Mouse (Mus musculus) hindbrain, embryonic 13.5 days (tissue): ENCODE data around the gene Map6. TPM values are rescaled to one million over a fixed set of nuclear protein-coding genes. Genes with fewer than 3 reads are reported as not detected.

Experiments used
- ATAC-seq: fragments of 200-750 bp; cut with Nextera tagmentation; 2 replicates; pipeline ENCODE4 v1.8.0; 2017; ENCODE audit warnings: moderate TSS enrichment; ENCODE audit not compliant: low FRiP score
- H3K27ac ChIP-seq: fragments of 300-500 bp; sonication (generic); 2 replicates; pipeline ENCODE4 v1.5.1; 2015; ENCODE audit warnings: inconsistent platforms, mild to moderate bottlenecking, moderate library complexity
- H3K27me3 ChIP-seq: fragments of 300-500 bp; sonication (generic); 2 replicates; pipeline ENCODE4 v1.6.1; 2015; ENCODE audit warnings: mild to moderate bottlenecking, inconsistent platforms
- H3K36me3 ChIP-seq: fragments of 300-500 bp; sonication (generic); 2 replicates; pipeline ENCODE4 v1.6.1; 2015; ENCODE audit warnings: mild to moderate bottlenecking, inconsistent platforms
- H3K4me1 ChIP-seq: fragments of 300-500 bp; sonication (generic); replicated peaks from 2 replicates; pipeline ENCODE4 v1.6.1; 2015; ENCODE audit warnings: inconsistent platforms
- H3K4me2 ChIP-seq: fragments of 300-500 bp; sonication (generic); 2 replicates; pipeline ENCODE4 v1.6.1; 2015; ENCODE audit warnings: inconsistent platforms, mild to moderate bottlenecking, moderate library complexity
- H3K4me3 ChIP-seq: fragments of 300-500 bp; sonication (generic); 2 replicates; pipeline ENCODE4 v1.5.1; 2015; ENCODE audit warnings: mild to moderate bottlenecking, inconsistent platforms
- H3K9ac ChIP-seq: fragments of 300-500 bp; sonication (generic); 2 replicates; pipeline ENCODE4 v1.6.1; 2015; ENCODE audit warnings: mild to moderate bottlenecking, inconsistent platforms
- H3K9me3 ChIP-seq: fragments of 300-500 bp; sonication (generic); 2 replicates; pipeline ENCODE4 v1.6.1; 2016; ENCODE audit warnings: inconsistent platforms
- WGBS: fragments of 180-500 bp; shearing (Covaris S2); methylation state at CpG from one replicate; pipeline ENCODE4 v1.1.7; 2015; 5-methylcytosine and 5-hydroxymethylcytosine counted together
- polyA plus RNA-seq: library from polyadenylated mRNA; unstranded; fragments of >200 nt; fragmentation: Nextera tagmentation; extraction: Ambion mirVana; gene quantifications from 2 replicates; pipeline ENCODE4 v1.2.1, GENCODE M21; 2015

The Map6 gene
- polyA plus RNA-seq, 1 experiment from 2014 or later, result 104 TPM

DNA sequence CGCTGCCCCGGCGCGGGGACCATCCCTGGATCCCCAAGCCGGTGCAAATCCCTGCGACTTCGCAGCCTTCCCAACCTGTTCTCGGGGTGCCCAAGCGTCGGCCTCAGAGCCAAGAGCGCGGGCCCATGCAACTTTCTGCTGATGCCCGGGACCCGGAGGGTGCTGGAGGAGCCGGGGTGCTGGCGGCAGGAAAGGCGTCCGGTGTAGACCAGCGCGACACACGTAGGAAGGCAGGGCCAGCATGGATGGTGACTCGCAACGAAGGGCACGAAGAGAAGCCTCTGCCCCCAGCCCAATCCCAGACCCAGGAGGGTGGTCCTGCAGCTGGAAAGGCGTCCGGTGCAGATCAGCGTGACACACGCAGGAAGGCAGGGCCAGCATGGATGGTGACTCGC lies 1.3 kb downstream of the Map6 start:
- Histone ChIP-seq H3K36me3 (no peaks in the 10 kb centered on the region; the same call in 1 of the 2 replicates), H3K9ac (peak overlapping the region; percentile 96), H3K27ac (peak overlapping the region; percentile 99), H3K4me3 (peak overlapping the region; percentile 92), H3K4me2 (peak overlapping the region; percentile 98), H3K9me3 (no peaks in the 10 kb centered on the region), H3K27me3 (no peaks in the 10 kb centered on the region), H3K4me1 (peaks cover 53% of the 10 kb centered on the region)
- under 1% methylated on average over 29 of the region's 29 CpGs for WGBS
- peak; percentile 23 for ATAC-seq

DNA sequence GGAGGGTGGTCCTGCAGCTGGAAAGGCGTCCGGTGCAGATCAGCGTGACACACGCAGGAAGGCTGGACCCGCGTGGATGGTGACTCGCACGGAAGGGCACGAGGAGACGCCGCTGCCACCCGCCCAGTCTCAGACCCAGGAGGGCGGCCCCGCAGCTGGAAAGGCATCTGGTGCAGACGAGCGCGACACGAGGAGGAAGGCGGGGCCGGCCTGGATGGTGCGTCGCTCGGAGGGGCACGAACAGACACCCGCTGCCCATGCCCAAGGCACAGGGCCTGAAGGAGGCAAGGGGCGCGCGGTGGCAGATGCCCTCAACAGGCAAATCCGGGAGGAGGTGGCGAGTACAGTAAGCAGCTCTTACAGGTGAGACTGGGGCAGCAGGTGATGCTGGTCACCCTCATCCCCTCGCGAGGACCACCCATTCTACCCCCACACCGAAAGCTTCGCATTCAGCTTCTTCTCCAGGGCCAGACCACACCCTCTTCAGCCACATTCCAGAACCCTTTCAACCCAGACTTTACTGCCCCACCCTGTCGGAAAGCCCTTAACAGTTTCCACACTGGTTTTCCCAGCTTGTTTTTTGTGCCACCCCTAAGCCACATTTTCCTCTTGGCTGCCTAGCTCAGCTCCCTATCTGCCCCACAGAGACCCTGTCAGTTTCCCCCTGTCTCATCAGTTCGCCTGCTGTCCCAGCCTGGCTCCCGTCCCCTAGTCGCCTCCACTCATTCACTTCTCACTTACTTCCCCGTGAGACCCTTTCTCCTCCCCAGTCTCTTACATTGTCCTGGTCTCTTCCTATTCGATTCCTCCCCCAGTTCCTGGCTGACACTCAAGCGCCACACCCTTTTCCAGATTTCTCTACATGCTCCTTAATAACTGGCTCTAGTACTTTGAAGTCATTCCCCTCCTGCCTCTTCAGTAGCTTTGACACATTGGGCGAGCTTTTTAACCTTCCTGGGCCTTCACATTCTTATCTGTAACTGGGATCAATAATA lies 2.0 kb downstream of the Map6 start:
- H3K36me3 ChIP-seq, result no peaks in the 10 kb centered on the region; the same call in 1 of the 2 replicates
- H3K27ac ChIP-seq, result peak overlapping the region; percentile 99
- H3K4me3 ChIP-seq, result peak overlapping the region; percentile 92
- 0 out of 2 replicates have a peak, but pooled peaks have one; percentile 0 for ATAC-seq
- H3K27me3 ChIP-seq, result no peaks in the 10 kb centered on the region
- H3K4me2 ChIP-seq, result peak overlapping the region; percentile 98
- H3K9ac ChIP-seq, result peak overlapping the region; percentile 96
- H3K4me1 ChIP-seq, result peaks cover 61% of the 10 kb centered on the region
- H3K9me3 ChIP-seq, result no peaks in the 10 kb centered on the region
- WGBS, result 4% methylated on average over 42 of the region's 42 CpGs

DNA sequence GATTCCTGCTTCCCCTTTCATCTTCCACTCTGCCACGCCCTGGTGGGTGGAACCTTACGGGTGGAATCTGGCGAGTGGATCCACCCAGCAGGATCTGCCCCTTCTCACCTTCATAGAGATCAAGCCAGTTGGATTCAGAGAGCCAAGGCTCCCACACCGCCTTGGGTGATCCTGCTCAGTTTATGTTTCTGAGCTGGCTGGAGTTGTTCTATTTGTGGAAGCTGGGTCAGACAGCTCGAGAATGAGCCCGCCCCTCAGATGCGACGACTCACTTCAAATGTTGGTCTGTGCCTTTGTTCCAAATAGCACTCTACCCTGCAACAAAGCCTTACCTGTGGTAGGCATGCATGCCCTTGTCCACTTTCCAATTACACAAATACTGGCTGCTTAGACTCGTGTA lies 4.4 kb downstream of the Map6 start:
- Histone ChIP-seq H3K36me3 (peaks cover 6% of the 10 kb centered on the region), H3K27ac (peak overlapping the region; percentile 99), H3K4me2 (peak overlapping the region; percentile 98), H3K9ac (peak overlapping the region; percentile 96), H3K9me3 (no peaks in the 10 kb centered on the region), H3K4me1 (peaks cover 75% of the 10 kb centered on the region), H3K4me3 (peak overlapping the region; percentile 92), H3K27me3 (no peaks in the 10 kb centered on the region)
- 53% methylated on average over 9 of the region's 9 CpGs for WGBS
- ATAC-seq, result no peak

DNA sequence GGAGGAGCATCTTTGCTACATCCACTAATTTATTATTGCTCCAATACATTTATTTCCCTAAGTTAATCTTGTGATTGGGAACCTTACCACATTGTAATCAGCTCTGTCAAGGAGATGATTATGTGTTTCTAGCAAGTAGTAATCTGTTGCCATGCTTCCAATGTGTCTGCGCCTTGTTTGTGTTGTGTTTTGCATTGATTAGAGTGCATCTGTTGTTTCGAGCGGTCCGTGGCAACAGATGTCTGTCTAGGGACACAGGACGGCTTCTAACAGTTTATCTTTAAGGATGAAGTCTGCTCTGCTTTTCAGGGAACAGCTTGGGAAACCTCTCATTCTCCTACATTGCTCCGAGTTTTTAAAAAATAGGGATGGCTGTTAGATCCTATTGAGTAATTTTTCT lies 7.9 kb downstream of the Map6 start:
- Histone ChIP-seq H3K4me2 (peak overlapping the region; percentile 98), H3K9ac (no peak overlapping the region), H3K36me3 (peaks cover 15% of the 10 kb centered on the region), H3K27ac (no peak overlapping the region), H3K4me3 (0 out of 2 replicates have a peak overlapping the region, but pooled peaks have one; percentile 1), H3K27me3 (no peaks in the 10 kb centered on the region), H3K4me1 (peaks cover 82% of the 10 kb centered on the region), H3K9me3 (no peaks in the 10 kb centered on the region)
- no peak for ATAC-seq
- 38% methylated on average over 6 of the region's 6 CpGs for WGBS

DNA sequence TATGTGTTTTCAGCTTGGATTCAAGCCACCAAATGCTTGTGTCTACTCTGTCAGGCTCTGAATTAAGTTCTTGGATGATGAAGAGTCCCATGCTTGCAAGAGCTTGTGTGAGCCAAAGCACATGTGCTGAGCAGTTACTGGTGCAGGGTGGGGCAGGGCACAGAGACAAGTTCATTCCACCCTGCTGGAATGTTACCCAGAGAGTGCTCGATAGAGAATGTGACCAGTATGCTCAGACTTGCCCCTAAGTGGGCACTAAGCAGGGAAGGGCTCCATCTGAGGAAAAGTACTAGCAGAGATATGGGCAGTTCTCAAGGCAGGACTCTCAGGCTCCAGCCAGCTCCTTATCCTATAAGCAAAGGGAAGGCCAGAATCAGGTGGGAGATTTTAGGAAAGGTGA lies 9.4 kb downstream of the Map6 start:
- Histone ChIP-seq H3K4me2 (no peak overlapping the region), H3K9me3 (no peaks in the 10 kb centered on the region), H3K9ac (no peak overlapping the region), H3K4me3 (no peak overlapping the region), H3K36me3 (peaks cover 15% of the 10 kb centered on the region), H3K27me3 (no peaks in the 10 kb centered on the region), H3K4me1 (peaks cover 76% of the 10 kb centered on the region), H3K27ac (no peak overlapping the region)
- WGBS, result 89% methylated on average over 1 of the region's 1 CpGs
- no peak for ATAC-seq

DNA sequence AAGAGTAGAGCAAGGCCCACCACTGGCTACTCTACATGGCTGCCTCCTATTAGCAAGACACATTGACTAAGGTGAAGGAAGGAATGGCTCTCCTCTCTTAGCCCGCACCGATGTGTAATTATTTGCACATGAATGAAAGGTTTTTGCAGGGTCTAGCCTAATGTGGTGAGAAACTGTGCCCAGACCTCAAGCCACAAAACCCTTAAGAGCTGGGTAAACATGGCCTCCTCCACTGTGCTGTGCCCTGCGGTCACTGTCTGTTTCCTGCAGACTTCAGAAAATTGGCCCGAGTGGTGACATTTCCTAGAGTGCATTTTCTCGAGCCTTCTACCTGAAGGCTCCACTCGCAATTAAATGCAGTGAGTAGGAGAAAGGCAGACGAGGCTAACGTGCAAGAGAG lies 11.1 kb downstream of the Map6 start:
- Histone ChIP-seq H3K4me2 (no peak overlapping the region), H3K27me3 (no peaks in the 10 kb centered on the region), H3K36me3 (peaks cover 15% of the 10 kb centered on the region), H3K27ac (no peak overlapping the region), H3K9ac (no peak overlapping the region), H3K4me3 (no peak overlapping the region), H3K4me1 (peaks cover 63% of the 10 kb centered on the region), H3K9me3 (no peaks in the 10 kb centered on the region)
- ATAC-seq, result no peak
- WGBS, result 91% methylated on average over 8 of the region's 8 CpGs

DNA sequence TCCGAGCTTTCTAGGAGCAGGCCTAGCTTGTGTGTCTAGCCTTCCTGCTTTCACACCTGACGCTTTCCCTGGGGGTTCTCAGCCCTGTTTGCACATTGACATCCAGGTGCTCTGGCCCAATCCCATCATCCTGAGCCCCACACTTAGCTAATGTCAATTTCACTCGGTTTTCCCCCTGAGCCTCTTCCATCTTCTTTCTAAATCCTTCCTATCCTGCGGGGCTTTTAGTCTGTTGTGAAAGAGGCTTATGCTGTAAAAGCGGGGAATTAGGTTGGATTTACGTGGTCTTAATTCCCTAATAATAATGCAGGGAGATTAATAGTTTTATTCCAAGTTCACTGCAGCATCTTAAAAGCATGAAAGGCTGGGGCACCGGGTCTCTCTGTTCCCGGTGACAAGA lies 12.3 kb downstream of the Map6 start:
- no peaks in the 10 kb centered on the region for H3K27me3 ChIP-seq
- H3K27ac ChIP-seq, result peak overlapping the region; percentile 23; the same call in 1 of the 2 replicates
- peaks cover 50% of the 10 kb centered on the region for H3K4me1 ChIP-seq
- WGBS, result 72% methylated on average over 8 of the region's 8 CpGs
- ATAC-seq, result no peak
- no peak overlapping the region for H3K4me3 ChIP-seq
- H3K9me3 ChIP-seq, result no peaks in the 10 kb centered on the region
- 0 out of 2 replicates have a peak overlapping the region, but pooled peaks have one; percentile 35 for H3K9ac ChIP-seq
- H3K36me3 ChIP-seq, result peaks cover 22% of the 10 kb centered on the region
- no peak overlapping the region for H3K4me2 ChIP-seq

DNA sequence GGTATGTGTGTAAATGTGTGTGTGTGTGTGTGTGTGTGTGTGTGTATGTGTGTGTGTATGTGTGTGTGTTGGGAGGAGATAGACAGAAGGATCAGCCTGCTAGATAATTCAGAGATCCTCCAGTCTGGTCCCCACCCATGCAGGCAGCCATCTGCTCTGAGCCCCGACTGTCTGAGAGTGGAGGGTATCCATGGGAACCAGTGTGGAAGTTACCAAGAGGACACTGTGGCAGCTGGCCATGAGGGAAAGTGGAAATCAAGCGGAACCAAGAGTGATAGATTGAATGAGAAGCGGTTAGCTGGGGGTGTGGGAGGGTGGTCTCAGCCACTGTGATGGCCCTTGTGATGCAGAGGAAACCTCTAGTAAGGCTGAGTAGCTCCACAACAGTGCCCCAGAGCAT lies 20.0 kb downstream of the Map6 start:
- H3K27me3 ChIP-seq, result no peaks in the 10 kb centered on the region
- H3K27ac ChIP-seq, result peak overlapping the region; percentile 76
- peaks cover 36% of the 10 kb centered on the region for H3K4me1 ChIP-seq
- H3K36me3 ChIP-seq, result peaks cover 20% of the 10 kb centered on the region
- H3K4me3 ChIP-seq, result no peak overlapping the region
- no peaks in the 10 kb centered on the region for H3K9me3 ChIP-seq
- 20% methylated on average over 3 of the region's 3 CpGs for WGBS
- no peak overlapping the region for H3K9ac ChIP-seq
- ATAC-seq, result peak; percentile 90
- H3K4me2 ChIP-seq, result 0 out of 2 replicates have a peak overlapping the region, but pooled peaks have one; percentile 10

DNA sequence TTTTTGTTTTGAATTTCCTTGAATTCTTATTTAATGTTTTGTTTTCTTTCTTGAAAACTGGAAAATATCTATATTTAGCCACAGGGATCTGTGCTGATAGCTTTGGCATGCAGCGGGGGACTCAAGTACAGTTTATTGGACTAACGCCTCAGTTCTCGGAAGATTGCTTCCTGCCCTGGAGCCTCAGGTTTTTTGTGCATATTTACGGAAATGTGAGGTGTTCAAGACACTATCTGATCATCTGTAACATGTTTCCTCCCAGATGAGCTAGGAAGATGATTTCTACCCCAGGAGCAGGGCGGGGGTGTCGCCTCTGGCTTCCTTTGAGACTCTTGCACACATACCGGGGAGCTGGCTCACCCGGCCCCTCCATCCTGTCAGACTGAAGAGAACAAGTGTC lies 22.8 kb downstream of the Map6 start:
- Histone ChIP-seq H3K36me3 (peaks cover 35% of the 10 kb centered on the region), H3K9ac (peak overlapping the region; percentile 19; the same call in 1 of the 2 replicates), H3K9me3 (no peaks in the 10 kb centered on the region), H3K4me2 (no peak overlapping the region), H3K4me1 (peaks cover 48% of the 10 kb centered on the region), H3K4me3 (no peak overlapping the region), H3K27ac (0 out of 2 replicates have a peak overlapping the region, but pooled peaks have one; percentile 58), H3K27me3 (no peaks in the 10 kb centered on the region)
- 65% methylated on average over 8 of the region's 8 CpGs for WGBS
- ATAC-seq, result no peak

DNA sequence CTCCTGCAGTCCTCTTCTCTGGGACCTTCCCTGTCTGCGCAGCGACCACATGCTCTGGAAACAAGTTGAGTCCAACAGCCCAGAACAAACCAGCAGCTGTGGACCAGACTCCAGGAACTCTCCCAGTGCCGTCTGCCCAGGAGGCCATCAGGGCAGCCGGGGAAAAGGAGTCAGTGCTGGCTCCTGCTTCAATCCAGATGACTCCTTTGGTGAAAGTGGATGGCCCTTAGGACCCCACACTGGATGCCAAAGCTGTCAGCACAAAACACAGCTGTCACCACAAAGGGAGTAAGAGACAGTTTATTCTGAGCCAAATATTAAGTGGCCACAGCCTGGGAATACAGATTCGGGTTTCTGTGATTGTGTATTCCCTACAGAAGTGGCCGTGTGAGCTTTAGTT lies 23.7 kb downstream of the Map6 start:
- Histone ChIP-seq H3K4me3 (no peak overlapping the region), H3K27me3 (no peaks in the 10 kb centered on the region), H3K4me1 (peaks cover 54% of the 10 kb centered on the region), H3K9ac (no peak overlapping the region), H3K36me3 (peaks cover 36% of the 10 kb centered on the region), H3K27ac (peak overlapping the region; percentile 58), H3K9me3 (no peaks in the 10 kb centered on the region), H3K4me2 (no peak overlapping the region)
- ATAC-seq, result no peak
- WGBS, result 49% methylated on average over 6 of the region's 6 CpGs

DNA sequence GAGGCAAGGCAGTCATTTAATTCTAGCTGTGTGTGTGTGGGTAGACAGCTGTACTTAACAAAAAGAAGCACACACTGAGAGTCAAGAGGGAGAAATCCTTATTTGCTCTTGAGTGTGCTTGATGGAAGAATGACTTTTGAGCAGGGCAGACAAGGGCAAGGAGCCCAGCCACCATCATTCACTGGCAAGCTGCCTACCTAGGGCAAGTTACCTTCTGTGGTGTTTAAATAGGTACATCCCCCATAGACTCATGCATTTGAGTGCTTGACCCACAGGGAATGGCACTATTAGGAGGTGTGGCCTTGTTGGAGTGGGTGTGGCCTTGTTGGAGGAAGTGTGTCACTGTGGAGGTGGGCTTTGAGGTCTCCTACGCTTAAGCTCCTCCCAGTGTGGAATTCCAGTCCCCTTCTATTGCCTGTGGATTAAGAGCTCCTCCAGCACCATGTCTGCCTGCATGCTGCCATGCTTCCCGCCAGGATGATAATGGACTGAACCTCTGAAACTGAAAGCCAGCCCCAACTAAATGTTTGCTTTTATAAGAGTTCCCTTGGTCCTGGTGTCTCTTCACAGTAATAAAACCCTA lies 27.0 kb downstream of the Map6 start:
- Histone ChIP-seq H3K9me3 (no peaks in the 10 kb centered on the region), H3K4me3 (no peak overlapping the region), H3K36me3 (peaks cover 36% of the 10 kb centered on the region), H3K27me3 (no peaks in the 10 kb centered on the region), H3K9ac (no peak overlapping the region), H3K27ac (no peak overlapping the region), H3K4me2 (no peak overlapping the region), H3K4me1 (peaks cover 33% of the 10 kb centered on the region)
- ATAC-seq, result no peak
- WGBS, result 93% methylated on average over 2 of the region's 2 CpGs

DNA sequence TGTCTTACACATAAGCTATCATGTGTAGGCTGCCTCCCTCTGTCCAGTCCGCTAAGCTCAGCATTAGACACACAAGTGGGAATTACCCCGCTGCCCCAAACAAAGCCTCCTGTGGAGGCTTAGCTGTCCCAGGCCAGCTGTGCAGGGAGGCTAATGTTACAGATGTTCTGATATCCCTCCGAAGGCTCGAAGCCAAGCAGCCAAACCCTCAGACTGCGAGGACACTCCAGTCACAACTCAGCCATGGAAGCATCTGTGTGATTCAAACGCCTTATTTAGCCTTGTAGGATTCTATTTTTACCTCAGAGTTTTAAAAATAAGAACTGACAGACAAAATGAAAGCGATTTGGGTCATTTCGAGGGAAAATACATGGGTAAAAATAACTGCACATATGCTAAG lies 27.9 kb downstream of the Map6 start:
- no peak overlapping the region for H3K4me2 ChIP-seq
- no peak for ATAC-seq
- H3K9me3 ChIP-seq, result no peaks in the 10 kb centered on the region
- peaks cover 32% of the 10 kb centered on the region for H3K4me1 ChIP-seq
- no peaks in the 10 kb centered on the region for H3K27me3 ChIP-seq
- H3K27ac ChIP-seq, result peak overlapping the region; percentile 68
- WGBS, result 67% methylated on average over 8 of the region's 8 CpGs
- H3K9ac ChIP-seq, result no peak overlapping the region
- H3K36me3 ChIP-seq, result peaks cover 36% of the 10 kb centered on the region
- no peak overlapping the region for H3K4me3 ChIP-seq
